Mouse (Mus musculus): ENCODE measurements around the gene Dgat2.

Gene Dgat2

DNA sequence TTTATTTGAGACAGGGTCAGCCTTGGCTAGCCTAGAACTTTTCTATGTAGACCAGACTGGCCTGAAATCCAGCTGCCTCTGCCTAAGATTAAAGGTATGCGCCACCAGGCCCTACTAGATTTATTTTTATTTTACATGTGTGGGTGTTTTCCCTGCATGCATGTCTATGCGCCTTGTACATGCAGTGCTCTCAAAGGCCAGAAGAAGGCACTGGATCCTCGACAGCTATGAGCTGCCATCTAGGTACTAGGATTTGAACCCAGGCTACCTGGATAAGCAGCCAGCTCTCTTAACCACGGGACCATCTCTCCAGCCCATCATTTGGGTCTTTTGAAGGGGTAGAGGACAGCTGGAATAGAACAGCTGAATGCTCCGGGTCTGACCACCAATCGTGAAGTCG, 20.1 kb downstream of the Dgat2 start:
- DNase-seq (ENCODE audit: low read depth, low spot score): no peak

DNA sequence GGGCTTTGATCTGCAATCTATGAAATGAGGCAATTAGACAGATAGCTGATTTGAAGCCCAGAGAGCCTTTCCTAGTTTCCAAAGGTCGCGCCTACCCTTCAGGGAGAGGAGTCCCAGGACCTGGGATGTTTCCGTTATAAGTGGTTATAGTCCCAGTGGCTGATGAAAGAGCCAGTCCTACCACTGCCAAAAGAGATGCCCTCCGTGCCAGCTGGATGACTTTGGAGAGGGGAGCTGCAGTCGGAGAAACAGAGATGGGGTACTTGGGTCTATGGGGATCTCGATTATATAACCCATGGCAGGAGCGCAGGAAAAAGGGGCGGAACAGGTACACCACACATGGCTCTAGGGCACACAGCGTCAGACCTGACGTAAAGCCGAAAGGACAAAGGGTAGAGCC, 20.6 kb downstream of the Dgat2 start:
- DNase-seq (ENCODE audit: low read depth, low spot score): no peak

DNA sequence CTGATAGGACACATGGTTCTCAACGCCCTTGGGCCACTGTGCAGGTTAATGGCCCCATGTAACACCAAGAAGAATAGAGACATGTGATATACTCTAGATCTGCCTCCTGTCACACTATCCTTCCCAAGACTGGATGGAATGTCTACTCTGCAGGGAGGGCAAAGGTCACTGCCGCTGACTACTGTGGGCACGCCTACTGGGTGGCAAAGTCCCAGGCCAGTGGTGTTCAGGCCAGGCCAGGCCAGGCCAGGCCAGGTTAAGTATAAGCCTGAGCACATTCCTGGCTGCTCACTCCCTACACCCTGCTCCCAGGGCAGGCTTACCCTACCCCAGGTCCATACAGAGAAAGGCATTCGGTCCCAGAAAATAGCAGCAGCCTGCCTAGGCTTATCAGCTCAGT, 21.0 kb downstream of the Dgat2 start:
- no peak for DNase-seq (ENCODE audit: low read depth, low spot score)

DNA sequence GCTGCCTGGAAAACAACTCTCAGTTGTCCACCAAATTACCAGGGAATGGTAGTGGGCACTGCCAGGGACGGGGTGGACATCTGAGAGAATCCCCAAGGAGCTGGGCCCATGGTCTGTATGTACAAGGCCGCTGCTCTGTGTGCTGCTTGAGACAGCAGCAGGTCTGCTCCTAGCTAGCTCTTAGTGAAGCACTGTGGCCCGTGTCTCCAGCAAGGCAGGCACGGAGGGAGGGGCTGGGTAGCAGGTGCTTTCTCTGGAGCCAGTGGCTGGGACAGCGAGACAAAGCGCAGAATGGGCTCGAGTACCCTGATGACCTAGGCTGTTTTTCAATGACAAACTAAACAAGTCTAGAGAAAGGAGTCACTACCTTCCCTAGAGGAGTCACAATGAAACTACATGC, 21.5 kb downstream of the Dgat2 start:
- DNase-seq (ENCODE audit: low read depth, low spot score): no peak

DNA sequence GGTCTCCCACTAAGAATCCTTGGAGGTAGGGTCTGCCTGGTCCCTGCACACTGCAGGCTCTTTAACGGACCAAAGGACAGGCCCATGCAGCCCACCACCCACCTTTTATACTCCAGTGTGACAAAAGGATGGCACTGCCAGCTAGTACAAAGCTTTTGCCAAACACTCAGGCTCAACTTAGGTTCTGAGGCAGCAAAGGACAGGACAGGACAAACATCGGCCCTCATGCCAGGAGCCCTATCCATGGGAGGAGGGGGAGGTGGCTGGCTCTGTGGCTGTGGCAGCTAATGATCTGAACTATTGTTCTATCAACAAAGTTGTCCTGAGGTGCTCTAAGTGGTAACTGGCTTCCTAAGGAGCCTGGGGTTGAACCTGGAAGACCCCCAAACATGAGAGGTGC, 23.1 kb downstream of the Dgat2 start:
- DNase-seq (ENCODE audit: low read depth, low spot score): no peak

DNA sequence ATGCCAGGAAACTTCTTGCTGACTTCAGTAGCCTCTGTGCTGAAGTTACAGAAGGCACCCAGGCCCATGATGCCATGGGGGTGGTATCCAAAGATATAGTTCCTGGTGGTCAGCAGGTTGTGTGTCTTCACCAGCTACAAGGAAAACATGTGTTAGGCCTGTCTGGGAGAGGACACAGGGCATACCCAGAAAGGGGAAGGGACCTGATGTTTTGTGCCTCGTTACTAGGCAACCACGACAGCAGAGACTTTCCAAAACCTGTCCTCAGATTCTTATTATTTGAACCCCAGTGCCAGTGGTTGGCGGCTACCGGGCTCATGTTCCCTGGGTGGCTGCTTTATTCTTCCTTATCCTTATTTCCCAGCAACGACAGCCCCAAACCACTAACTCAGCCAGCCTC, 23.6 kb downstream of the Dgat2 start:
- DNase-seq (ENCODE audit: low read depth, low spot score): no peak

DNA sequence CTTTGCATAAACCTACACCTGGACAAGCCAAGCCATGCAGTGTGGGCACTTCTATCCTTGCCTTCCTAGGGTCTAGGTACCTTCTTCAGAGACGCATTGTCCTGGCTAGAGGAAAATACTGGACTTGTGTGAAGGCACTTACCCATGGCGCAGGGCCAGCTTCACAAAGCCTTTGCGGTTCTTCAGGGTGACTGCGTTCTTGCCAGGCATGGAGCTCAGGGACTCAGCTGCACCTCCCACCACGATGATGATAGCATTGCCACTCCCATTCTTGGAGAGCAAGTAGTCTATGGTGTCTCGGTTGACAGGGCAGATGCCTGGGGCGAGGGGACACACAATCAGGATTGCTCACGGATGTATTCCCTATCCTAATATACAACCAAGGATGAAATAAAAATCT, 24.5 kb downstream of the Dgat2 start:
- no peak for DNase-seq (ENCODE audit: low read depth, low spot score)

DNA sequence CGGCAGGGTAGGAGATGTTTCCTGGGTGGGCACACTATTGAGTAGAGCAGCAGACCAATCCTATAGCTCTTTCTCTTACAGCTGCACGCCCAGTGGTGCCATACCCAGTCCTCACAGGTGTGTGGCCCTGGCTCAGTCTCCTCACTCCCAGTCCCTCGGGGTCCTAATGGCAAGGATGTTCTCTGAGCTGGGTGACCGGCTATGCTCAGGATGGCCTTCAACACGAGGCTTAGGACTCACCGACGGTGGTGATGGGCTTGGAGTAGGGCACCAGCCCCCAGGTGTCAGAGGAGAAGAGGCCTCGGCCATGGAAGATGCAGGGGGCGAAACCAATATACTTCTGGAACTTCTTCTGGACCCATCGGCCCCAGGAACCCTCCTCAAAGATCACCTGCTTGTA, 25.8 kb downstream of the Dgat2 start:
- DNase-seq (ENCODE audit: low read depth, low spot score): no peak

DNA sequence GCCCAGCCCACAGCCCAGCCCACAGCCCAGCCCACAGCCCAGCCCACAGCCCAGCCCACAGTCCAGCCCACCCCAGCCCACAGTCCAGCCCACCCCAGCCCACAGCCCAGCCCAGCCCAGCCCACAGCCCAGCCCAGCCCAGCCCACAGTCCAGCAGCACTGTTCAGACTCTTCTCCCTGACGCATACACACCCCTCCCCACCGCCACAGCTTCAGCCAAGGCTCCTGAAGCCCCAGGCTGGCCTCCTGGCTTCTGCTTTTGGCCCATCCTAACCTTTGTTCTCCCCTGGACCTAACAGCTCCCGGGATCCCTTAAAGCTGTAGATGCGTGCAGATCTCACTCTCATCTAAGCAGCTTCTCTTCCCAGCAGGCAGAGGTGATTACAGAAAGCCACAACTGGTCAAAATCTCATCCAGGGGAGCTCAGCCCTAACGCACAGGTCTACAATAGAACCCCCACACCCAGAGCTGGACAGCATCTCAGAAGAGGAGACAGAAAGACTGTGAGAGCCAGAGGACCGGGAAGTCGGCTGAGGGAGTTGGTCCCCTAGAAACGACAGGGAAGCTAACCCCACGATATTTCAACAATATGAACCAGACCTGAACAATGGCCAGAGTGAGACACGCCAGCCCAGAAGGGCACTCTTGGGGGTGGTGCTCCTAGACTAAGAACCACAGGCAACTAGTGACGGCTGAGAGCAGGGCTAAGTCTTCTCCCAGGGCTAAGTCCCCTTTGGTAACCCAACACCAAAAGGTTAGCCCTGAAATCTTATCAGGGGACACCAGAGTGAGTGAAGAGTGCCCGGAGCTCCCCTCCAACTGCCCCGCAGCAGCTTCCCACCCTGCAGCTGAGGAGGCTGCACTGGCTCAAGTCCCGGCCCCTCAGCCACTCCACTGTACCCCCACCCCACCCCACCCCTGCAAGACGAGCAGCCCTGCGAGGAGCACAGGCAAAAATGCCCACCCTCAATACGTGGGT, 26.9 kb downstream of the Dgat2 start:
- peak; percentile 11 for DNase-seq (ENCODE audit: low read depth, low spot score)

DNA sequence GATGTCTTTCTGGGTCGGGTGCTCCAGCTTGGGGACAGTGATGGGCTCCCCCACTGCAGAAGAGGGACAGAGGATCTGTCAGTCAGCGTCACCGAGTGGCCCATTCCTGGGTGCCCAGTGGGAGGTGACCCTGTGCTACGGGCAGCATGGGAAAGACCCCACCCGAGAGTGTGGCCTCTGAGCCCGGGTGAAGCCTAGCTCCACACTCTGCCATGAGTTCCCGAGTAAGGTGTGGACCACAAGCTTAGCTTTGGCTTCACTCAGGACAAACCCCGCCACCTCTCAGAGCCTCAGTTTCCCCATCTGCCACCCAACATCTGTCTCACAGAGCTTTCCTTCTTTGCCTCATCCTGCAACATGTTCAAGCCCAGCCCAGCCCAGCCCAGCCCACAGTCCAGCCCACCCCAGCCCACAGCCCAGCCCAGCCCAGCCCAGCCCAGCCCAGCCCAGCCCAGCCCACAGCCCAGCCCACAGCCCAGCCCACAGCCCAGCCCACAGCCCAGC, 27.8 kb downstream of the Dgat2 start:
- no peak for DNase-seq (ENCODE audit: low read depth, low spot score)

DNA sequence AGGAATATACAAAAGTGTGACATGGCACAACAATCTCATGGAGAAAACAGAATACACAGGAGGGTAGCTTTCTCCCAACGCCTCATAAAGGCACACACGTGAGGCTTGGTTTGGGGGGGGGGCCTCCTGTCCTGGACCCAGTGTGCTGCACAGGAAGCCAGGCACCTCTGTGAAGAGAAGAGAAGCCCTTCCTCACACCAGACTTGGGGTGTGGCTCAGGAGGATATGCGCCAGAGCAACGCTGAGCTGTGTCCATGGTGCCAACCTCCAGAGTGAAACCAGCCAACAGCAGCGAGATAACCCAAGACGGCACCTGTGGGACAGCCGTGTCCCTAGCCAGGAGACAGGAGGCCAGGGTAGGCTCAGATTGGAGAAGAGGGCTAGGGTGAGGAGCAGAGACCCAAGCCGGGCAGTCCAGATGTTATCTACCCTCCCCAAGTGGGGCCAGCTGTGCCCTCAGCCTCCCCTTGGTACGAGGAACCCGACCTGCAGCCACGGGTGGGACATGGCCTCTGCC, 28.8 kb downstream of the Dgat2 start:
- DNase-seq (ENCODE audit: low read depth, low spot score): no peak

DNA sequence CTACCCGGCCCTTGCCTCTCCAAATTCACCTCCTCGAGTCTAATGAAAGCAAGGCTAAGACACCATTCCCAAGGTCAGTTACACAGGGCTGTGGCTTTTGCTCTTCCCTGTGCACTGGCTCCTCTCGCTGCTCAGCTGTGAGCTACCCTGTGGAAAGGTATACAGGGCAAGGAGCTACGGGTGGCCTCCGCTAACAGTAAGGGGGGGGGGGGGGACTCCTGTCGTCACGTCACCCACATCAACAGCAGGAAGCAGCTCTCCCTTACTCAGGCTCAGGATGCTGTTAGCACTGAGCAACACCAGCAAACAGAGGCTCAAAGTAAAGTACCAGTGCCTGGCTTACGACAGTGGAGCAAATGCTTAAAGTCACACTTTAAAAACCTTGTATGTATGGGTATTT, 29.8 kb downstream of the Dgat2 start:
- no peak for DNase-seq (ENCODE audit: low read depth, low spot score)

DNA sequence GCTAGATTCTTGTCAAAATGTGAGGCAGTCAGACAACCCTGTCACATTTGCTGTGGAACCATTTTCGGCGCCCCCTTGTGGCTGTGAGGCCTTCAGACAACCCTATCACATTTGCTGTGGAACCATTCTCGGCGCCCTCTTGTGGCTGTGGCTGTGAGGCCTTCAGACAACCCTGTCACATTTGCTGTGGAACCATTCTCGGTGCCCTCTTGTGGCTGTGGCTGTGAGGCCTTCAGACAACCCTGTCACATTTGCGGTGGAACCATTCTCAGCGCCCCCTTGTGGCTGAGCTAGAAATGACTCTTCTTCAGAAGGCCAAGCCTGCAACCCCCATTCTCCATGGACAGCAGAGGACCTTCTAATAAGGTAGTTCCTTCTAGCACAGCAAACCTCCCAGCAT, 31.2 kb downstream of the Dgat2 start:
- DNase-seq (ENCODE audit: low read depth, low spot score): peak; percentile 97

DNA sequence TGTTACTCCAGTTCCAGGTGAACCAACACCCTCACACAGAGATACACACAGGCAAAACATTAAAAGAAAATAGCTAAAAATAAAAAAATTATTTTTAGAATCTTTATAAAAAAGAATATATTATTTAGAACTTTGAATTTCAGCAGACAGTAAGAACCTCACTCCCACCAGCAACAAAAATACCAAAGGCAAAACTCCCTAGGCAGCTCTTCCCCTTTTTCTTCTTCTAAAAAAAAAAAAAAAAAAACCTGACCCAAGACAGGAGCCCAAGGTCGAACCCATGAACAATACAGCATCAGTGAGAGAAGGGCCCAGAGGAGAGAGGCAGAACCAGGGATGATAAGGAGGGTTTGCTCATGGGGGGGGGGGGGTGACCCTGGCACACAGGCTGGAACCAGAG, 33.5 kb downstream of the Dgat2 start:
- DNase-seq (ENCODE audit: low read depth, low spot score): no peak

DNA sequence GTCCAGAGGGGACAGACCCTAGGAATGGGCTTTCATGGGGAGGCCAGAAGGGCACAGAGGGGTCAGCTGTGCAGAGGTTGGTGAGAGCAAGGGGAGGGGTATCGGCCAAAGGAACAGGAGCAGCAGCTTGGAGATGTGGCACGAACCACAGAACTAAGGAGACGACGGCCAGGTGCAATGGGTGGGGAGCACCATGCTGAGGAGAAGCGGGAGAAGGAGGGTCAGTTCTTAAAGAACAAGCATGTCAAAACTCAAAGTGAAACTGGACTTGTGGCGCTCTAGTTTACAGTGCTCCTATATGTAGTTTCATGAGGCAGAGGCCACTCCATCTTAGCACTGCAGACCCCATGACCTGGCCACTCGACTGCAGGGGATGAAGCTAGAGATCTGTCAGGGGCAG, 35.0 kb downstream of the Dgat2 start:
- no peak for DNase-seq (ENCODE audit: low read depth, low spot score)

DNA sequence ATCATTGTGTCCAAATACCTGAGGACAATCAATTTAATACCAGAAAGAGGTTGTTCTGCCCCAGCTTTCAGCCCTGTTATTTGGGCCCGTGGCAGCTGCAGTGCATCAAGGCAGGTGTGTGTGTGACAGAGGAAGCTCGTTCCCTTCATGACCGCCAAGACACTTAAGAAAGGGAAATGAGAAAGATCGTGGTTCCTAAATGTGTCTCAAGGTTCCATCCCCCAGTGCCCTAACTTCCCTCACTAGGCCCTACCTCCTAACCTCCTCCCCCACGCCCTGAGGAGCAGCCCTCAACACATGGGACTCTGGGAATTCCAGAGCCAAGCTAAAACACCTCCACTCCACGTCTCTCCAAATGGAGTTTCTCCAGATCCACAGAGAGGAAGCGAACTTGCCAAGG, 35.6 kb downstream of the Dgat2 start:
- no peak for DNase-seq (ENCODE audit: low read depth, low spot score)

DNA sequence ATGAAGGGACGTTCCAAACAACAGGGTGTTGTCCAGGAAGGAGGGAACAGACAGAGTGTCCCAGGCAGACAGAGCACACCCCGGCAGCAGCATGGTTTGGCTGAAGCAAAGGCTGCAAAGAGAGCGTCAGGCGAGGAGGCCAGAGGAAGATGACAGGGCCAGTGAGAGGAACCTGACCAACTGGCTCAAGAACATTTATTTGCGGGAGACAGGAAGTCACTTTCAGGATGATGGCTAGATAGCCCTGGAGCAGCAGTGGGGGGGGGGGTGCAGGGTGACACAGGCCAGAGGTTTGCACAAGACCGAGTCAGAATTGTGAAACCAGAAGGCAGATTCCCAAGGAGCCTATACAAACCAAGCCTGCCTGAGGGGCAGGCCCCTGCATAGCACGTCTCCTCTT, 36.5 kb downstream of the Dgat2 start:
- DNase-seq (ENCODE audit: low read depth, low spot score): no peak

DNA sequence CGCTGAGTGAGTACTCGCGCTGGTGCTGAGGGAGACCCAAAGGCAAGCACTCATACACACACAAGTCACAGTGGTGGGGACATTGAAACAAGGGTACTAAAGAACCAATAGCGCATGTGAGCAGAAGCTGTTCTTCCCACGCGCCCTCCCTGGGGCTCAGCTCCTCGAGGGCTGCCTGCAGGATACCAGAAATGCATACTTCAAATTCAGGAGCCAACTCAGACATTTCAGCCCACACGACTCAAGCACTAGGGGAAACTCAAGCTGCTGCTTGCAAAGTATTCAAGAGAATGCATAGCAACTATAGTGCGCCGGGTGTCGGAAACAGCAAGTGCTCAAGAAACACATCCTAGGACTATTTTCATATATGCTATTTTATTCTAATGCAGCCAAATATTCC, 37.9 kb downstream of the Dgat2 start:
- DNase-seq (ENCODE audit: low read depth, low spot score): no peak

DNA sequence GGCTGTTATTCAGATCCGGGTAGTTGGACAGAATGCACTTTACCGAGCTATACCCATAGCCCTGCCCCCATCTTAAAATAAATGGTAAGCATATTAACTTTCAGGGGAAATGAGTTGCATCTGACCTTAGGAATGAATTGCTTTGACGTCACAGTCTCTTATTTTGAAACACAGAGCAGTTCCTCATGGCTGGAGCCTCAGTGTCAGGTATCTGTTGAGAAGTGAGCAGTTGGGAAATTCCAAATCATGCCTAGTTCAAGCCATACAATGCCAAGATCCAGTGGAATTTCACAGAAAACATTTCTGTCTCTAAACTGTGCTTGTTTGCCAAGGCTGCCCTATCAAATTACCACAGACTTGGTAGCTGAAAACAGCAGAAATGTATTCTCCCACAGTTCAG, 39.3 kb downstream of the Dgat2 start:
- DNase-seq (ENCODE audit: low read depth, low spot score): no peak

DNA sequence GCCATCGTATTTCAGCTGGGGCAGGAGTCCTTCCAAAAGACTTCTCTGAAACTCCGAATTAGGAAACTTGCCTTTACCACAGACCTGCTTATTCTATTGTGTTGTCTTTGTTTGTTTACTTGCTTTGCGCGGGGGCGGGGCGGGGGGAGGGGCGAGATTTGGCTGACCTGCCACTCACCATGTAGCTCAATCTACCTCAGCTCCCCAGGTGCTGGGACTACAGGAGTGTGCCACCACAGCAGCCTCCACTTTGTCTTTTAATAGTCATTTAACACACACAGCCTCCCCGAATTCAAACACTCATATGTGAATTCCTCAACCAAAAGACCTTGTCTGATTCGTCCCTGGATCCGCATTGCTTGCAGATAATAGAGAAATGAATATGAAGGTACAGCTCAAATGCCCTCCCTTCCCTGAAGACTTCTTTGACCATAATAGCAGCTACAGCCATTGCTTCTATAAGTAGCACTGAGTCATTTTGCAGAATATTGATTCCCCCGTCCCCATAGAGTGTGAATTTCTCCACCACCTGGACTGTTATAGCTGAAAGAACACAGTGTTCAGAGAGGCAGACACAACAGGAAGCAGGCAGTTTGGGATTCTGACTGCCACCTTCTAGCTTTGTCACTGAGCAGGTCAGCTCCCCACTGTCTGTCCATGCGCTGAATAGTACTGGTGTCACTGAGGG, 40.5 kb downstream of the Dgat2 start:
- DNase-seq (ENCODE audit: low read depth, low spot score): no peak

DNA sequence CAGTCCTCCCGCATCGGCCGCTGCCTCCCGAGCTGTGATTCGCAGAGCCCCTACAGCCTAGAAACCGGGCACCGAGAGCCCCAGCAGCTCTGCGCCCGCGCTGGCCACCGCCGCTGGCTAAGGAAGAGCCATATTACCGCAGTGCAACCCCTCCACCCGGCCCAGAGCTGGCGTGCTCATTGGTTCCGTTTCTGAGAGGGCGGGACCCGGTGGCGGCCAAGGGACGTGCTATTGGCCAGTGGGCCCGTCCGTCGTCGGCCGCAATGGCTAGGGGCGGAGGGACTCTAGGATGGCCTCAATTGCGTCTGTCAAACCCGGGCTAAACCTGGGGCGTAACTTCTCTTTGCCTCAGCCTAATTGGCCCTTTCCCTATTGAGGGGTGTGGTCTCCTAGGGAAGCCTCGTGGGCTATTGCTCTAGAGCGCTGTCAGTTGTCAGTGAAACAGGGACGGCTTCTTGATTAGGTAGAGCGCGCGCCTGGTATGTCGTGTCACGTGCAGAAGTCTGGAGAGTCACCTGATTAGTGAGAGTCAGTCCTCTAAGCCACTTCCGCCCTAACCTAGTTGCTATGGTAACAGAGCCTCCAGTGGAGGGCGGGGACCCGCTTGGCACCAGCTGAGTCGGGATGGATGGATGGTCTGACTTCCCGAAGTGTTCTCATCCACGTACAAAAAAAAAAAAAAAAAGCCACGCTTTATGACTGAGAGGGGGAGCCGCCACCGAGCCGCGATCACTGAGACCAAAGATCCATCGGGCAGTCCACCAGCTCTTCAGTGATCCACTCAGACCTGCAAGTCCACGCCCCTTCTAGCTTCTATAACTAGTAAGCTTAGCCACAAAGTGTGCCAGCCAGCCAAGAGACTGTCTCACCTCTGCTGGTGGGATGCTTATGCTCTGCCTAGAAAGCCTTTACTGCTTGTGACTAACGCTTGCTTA, 41.3 kb downstream of the Dgat2 start, which contains the start of gene Uvrag:
Uvrag (minus strand) TSS at position 158 of the 935 bp plus-strand sequence.
- DNase-seq (ENCODE audit: low read depth, low spot score): peak; percentile 99

Measured in ES-CJ7 (cell line).